Mouse (Mus musculus): ENCODE data around the gene Gm14851.
"Not testable (repeated sequence)": the region's sequence is repeated elsewhere in the genome, so short reads cannot be mapped to it uniquely, and the experiment has no call there.

The Gm14851 gene

DNA sequence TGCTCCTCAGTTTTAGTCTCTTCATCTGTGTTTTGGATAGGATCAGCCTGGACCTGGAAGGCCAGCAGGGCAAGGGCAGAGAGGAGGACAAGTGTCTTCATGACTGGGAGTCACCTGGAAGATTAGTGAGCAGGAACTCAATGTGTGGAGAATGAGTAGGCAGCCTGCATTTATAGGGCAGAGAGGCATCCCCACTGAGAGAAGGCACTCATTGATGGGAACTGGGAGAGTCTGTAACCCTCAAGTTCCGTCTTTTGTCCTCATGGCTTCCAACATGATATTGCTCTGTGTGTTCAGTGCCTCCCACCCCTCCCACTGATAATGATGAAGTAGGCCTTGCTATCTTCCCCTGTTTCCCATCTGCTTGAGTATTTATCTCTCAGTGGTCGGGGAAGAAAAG lies at the start of gene Gm14851:
TSS of gene Gm14851 (minus strand) at position 101 of the 400 bp plus-strand sequence.
- not testable (repeated sequence) for DNase-seq

DNA sequence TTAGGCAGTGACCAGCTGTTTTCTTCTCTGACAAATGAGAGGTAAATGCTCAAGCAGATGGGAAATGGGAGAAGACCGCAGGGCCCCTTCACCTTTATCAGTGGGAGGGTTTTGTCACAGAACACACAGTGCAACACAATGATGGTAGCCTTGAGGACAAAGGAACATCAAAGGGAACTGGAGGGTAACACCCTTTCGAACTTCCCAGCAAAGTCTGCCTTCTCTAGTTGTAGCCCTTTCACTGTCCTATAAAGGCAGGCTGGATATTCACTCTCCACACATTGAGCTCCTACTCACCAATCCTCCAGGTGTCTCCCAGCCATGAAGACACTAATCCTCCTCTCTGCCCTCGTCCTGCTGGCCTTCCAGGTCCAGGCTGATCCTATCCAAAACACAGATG lies 38.5 kb upstream of the Gm14851 start, which contains the start of gene Defa30:
TSS of gene Defa30 (plus strand) at position 301 of the 400 bp plus-strand sequence.
- DNase-seq = not testable (repeated sequence)

DNA sequence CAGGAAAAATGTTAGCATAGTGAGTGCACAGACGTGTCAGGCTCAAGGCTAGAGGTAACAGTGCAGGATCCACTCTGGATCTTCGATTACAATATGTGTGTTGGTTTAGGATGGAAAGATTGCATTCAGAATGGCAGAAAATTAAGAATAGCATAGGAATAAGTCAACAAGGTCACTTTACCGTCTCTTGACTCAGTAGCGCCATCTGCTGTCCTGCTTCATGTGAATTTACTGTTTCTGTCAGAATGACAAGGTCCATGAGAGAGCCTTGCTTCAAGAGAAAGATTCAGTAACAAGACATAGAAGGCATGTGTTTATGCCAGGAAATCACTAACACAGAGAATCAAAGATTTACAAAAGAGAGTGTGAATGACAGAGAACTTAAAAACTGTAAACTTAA lies 2.7 kb downstream of the Gm14851 start:
- no peak for DNase-seq

DNA sequence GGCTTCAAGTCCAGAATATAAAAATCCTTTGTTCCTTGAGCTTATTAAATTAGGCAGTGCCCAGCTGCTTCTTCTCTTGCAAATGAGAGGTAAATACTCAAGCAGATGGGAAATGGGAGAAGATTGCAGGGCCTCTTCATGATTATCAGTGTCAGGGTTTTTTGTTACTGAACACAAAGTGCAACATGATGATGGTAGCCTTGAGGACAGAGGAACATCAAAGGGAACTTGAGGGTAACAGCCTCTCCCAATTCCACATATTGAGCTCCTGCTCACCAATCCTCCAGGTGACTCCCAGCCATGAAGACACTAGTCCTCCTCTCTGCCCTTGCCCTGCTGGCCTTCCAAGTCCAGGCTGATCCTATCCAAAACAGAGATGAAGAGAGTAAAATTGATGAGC lies 11.7 kb downstream of the Gm14851 start, which contains the start of gene Defa25:
TSS of gene Defa25 (plus strand) at position 301 of the 400 bp plus-strand sequence.
- DNase-seq = not testable (repeated sequence)

DNA sequence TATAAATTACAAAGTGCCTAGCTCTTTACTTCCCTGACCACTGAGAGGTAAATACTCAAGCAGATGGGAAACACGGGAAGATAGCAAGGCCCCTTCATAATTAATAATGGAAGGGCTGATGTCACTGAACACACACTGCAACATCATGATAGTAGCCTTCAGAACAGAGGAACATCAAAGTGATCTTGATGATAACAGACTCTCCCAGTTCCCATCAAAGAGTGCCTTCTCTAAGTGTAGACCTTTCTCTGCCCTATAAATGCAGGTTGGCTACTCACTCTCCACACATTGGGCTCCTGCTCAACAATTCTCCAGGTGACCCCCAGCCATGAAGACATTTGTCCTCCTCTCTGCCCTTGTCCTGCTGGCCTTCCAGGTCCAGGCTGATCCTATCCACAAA lies 31.1 kb downstream of the Gm14851 start, which contains the start of gene Defa35:
TSS of gene Defa35 (plus strand) at position 301 of the 400 bp plus-strand sequence.
- not testable (repeated sequence) for DNase-seq

DNA sequence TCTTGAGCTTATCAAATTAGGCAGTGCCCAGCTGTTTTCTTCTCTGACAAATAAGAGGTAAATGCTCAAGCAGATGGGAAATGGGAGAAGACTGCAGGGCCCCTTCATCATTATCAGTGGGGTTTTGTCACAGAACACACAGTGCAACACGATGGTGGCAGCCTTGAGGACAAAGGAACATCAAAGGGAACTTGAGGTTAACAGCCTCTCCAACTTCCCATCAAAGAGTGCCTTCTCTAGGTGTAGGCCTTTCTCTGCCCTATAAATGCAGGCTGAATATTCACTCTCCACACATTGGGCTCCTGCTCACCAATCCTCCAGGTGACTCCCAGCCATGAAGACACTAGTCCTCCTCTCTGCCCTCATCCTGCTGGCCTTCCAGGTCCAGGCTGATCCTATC lies 41.1 kb downstream of the Gm14851 start, which contains the start of gene Defa23:
TSS of gene Defa23 (plus strand) at position 301 of the 400 bp plus-strand sequence.
- not testable (repeated sequence) for DNase-seq

Data from cerebellum, adult 11 months (tissue).